Mouse (Mus musculus) inflammation-experienced regulatory T-cells, adult 6 months (primary cell): ENCODE measurements around the gene Skap1. TPM values are rescaled to one million over a fixed set of nuclear protein-coding genes. Genes with fewer than 3 reads are reported as not detected.
A peak's percentile ranks its signal among the peaks of the same experiment; 100 is the strongest.

ENCODE experiments used
- ATAC-seq: one replicate; pipeline ENCODE4 v1.8.0; 2017
- polyA plus RNA-seq, 3 experiments: library from polyadenylated mRNA; unstranded; fragments of 100-300 nt; shearing (Covaris generic); gene quantifications; one replicate each; pipeline ENCODE4 v1.2.1; 2017

Gene Skap1
- polyA plus RNA-seq, 3 experiments from 2014 or later, result 537 to 839 (median 722) TPM

- ATAC-seq, result no peak
Measured at GRCm38 (mm10) chr11:96629775-96630174, 165.4 kb downstream of the Skap1 start.

GRCm38 (mm10) chr11:96631521-96631920 is 167.1 kb downstream of the Skap1 start:
- ATAC-seq, result no peak

- no peak for ATAC-seq
Measured at GRCm38 (mm10) chr11:96637927-96638326, 173.5 kb downstream of the Skap1 start.

- ATAC-seq, result no peak
Measured at GRCm38 (mm10) chr11:96639805-96640204, 175.4 kb downstream of the Skap1 start.

GRCm38 (mm10) chr11:96642173-96643140 is 178.1 kb downstream of the Skap1 start:
- no peak for ATAC-seq

GRCm38 (mm10) chr11:96644969-96645368 is 180.6 kb downstream of the Skap1 start:
- no peak for ATAC-seq

GRCm38 (mm10) chr11:96645538-96646037 is 181.2 kb downstream of the Skap1 start:
- no peak for ATAC-seq

- ATAC-seq, result no peak
Measured at GRCm38 (mm10) chr11:96651848-96652247, 187.5 kb downstream of the Skap1 start.

GRCm38 (mm10) chr11:96653867-96654266 is 189.5 kb downstream of the Skap1 start:
- ATAC-seq, result no peak

- ATAC-seq, result no peak
Measured at GRCm38 (mm10) chr11:96658420-96658819, 194.0 kb downstream of the Skap1 start.

- ATAC-seq, result peak; percentile 64
Measured at GRCm38 (mm10) chr11:96666924-96667323, 202.5 kb downstream of the Skap1 start.

GRCm38 (mm10) chr11:96668367-96668766 is 204.0 kb downstream of the Skap1 start:
- ATAC-seq, result no peak

- no peak for ATAC-seq
Measured at GRCm38 (mm10) chr11:96673792-96674191, 209.4 kb downstream of the Skap1 start.

GRCm38 (mm10) chr11:96674786-96675365 is 210.5 kb downstream of the Skap1 start:
- ATAC-seq, result no peak

- no peak for ATAC-seq
Measured at GRCm38 (mm10) chr11:96678026-96678425, 213.6 kb downstream of the Skap1 start.

GRCm38 (mm10) chr11:96679026-96679425 is 214.6 kb downstream of the Skap1 start:
- no peak for ATAC-seq

GRCm38 (mm10) chr11:96685381-96685780 is 221.0 kb downstream of the Skap1 start:
- no peak for ATAC-seq

GRCm38 (mm10) chr11:96686713-96687280 is 222.4 kb downstream of the Skap1 start:
- ATAC-seq, result no peak

GRCm38 (mm10) chr11:96692250-96692649 is 227.9 kb downstream of the Skap1 start:
- no peak for ATAC-seq

GRCm38 (mm10) chr11:96693360-96693759 is 229.0 kb downstream of the Skap1 start:
- ATAC-seq, result no peak

GRCm38 (mm10) chr11:96694774-96695173 is 230.4 kb downstream of the Skap1 start:
- ATAC-seq, result no peak

GRCm38 (mm10) chr11:96696168-96696727 is 231.9 kb downstream of the Skap1 start:
- no peak for ATAC-seq
